Mouse (Mus musculus) large intestine, adult 2 months (tissue): ENCODE data around the gene Inpp5k. TPM values are rescaled to one million over a fixed set of nuclear protein-coding genes. Genes with fewer than 3 reads are reported as not detected.

Experiments
- DNase-seq: peaks from one replicate; pipeline ENCODE4 v3.0.0-alpha.2; 2012; ENCODE audit warnings: low read depth, low spot score
- WGBS: fragments of 180-500 bp; shearing (Covaris S2); methylation state at CpG from one replicate; pipeline ENCODE4 v1.1.7; 2018; 5-methylcytosine and 5-hydroxymethylcytosine counted together
- polyA plus RNA-seq: library from polyadenylated mRNA; depleted of rRNA; stranded (reverse); fragments of >200 nt; gene quantifications from 2 replicates; pipeline ENCODE4 v1.2.3, GENCODE M21; 2012

Inpp5k gene
- polyA plus RNA-seq, 1 experiment = 28.0 TPM

GRCm38 (mm10) chr11:75615556-75615955 is 15.2 kb upstream of the Inpp5k start:
- WGBS = 67% methylated on average over 2 of the region's 2 CpGs
- DNase-seq = no peak

DNA sequence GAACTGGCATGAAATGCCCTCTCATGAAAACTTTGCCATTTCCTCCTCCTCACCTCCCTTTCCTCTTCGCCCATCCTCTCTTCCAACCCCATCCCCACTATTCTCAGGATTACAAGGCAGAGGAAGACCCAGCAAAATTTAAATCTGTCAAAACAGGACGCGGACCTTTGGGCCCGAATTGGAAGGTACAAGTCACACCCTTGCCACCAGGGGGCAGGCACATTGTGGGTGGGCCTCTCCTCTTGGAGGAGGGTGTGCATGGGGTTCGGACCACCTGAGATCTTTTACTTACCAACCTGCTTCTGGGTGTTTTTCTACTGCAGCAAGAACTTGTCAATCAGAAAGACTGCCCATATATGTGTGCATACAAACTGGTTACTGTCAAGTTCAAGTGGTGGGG is 11.7 kb upstream of the Inpp5k start:
- WGBS = 77% methylated on average over 5 of the region's 5 CpGs
- DNase-seq = no peak

GRCm38 (mm10) chr11:75620136-75620780 is 10.5 kb upstream of the Inpp5k start:
- no peak for DNase-seq
- WGBS = 65% methylated on average over 12 of the region's 12 CpGs

DNA sequence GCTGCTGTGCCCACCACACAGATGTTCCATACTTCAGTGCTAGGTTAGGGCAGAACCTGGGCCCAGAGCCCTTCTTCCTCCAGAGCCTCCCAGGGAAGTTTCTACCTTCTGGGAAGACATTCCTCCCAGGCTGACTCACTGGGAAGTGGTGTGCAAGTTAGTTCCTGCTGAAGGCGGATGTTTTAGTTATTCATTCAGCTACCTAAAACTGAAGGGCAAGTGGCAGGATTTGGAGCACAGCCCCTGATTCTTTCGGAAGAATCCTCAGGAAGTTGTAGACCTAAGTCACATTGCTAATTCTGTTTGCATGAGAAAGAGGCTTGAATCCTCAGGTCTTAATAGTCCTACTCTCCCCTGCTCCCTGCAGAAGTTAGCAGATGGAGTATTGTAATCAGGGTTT is 9.4 kb upstream of the Inpp5k start:
- no peak for DNase-seq
- 77% methylated on average over 2 of the region's 2 CpGs for WGBS

GRCm38 (mm10) chr11:75622588-75623329 is 8.0 kb upstream of the Inpp5k start:
- no peak for DNase-seq
- WGBS = 64% methylated on average over 2 of the region's 2 CpGs

DNA sequence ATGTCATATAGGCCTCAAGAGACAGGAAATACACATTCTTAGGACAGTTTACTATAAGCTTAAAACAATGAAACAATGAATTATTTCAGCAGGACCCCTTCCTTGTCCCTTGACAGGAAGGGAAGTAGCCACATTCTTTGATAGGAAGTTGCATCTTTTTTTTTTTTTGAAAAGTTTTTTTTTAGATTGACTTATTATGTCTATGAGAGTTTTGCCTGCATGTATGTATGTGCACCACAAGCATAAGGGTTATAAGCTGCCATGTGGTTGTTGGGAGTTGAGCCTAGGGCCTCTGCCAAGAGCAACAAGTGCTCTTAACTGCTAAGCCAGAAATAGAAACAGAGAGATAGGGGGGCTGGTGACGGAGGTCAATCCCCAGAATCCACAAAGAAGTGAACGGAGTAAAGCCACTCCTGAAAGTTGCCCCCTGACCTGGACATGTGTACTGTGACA is 6.7 kb upstream of the Inpp5k start:
- WGBS = 66% methylated on average over 2 of the region's 2 CpGs

DNA sequence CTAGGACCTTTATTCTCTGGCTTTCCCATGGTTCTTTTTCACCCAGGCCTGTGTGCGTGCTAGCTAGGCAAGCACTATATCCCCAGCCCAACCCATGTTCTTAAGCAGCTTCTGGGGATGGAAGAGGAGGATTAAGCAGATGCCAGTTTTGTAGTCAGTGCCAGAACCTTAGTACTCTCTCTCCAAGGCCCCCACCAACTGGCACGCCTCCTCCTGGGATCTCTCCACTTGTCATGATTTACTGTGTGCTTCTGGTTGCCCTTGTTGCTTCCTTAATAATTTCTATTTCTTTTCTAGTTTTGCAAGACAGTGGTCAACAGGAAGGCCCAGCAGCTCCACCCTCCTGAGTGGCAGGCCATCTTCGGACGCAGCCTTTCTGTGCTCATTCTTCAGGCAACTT is 5.0 kb upstream of the Inpp5k start:
- no peak for DNase-seq
- 81% methylated on average over 4 of the region's 4 CpGs for whole genome bisulfite sequencing

More for the DNA sequence above, 6.7 kb upstream of the Inpp5k start:
- DNase-seq = no peak

- no peak for DNase-seq
- WGBS = 3% methylated on average over 5 of the region's 5 CpGs
Measured at GRCm38 (mm10) chr11:75630098-75630497, 690 bp upstream of the Inpp5k start.

GRCm38 (mm10) chr11:75631561-75632225 is 905 bp downstream of the Inpp5k start:
- WGBS = 10% methylated on average over 13 of the region's 13 CpGs

DNA sequence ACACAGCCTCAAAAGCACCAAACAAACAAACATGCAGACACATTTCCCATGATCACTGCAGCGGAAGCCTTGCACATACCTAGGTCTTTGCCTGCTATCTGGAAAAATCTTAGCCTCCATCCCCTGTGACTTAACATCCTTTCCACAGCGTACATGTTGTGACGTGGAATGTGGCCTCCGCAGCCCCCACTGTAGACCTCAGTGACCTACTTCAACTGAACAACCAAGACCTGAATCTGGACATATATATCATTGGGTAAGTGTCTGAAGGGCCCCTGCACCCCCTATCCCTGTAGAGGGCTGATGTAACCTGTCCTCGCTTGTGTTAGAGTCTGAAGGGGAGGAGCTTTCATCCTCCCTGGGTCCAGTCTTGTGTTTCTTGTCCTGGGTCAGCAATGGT is 2.1 kb downstream of the Inpp5k start:
- 95% methylated on average over 5 of the region's 5 CpGs for WGBS
- DNase-seq = no peak

More at GRCm38 (mm10) chr11:75631561-75632225, 905 bp downstream of the Inpp5k start:
- no peak for DNase-seq

GRCm38 (mm10) chr11:75634801-75635200 is 4.0 kb downstream of the Inpp5k start:
- WGBS = 41% methylated on average over 3 of the region's 3 CpGs
- no peak for DNase-seq

DNA sequence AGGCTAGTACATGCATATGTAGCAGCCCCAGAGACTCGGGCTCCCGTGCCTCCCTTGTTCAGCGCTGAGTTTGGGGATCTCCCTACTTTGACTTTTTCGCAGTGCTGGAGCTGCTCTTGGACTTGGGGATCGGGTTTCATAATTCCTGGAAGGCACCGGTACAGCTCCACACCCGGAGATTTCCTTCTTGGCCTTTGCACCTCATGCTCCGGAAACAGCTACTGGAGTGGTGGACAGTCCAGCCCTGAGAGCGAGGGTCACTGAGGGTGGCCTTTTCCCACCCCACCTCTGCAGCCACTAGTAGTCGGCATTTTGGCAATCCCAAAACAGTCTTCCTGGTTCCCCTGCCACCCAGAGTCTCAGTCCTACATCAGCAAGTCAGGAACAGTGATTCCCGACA is 4.5 kb downstream of the Inpp5k start:
- WGBS = 69% methylated on average over 11 of the region's 11 CpGs
- DNase-seq = no peak

DNA sequence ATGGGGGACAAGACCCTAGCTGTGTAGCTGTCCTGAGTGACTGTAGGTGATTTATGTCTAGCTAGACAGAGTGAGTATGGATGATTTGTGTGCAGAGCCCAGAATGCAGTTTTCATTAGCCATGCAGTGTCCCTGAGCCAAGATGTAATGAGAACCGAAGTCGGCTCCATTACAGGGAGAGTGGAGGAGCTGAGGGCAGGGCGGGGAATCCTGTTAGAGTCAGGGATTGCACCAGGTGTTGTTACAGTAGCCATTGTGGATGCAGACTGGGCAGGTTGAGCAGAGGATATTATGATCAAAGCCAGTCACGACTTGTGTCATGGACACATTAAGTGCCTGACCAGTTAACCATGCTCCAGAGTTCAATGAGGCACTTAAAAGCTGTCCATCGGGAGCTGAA is 12.5 kb downstream of the Inpp5k start:
- DNase-seq = no peak
- 74% methylated on average over 5 of the region's 5 CpGs for WGBS

GRCm38 (mm10) chr11:75644684-75645083 is 13.9 kb downstream of the Inpp5k start:
- no peak for DNase-seq
- 75% methylated on average over 9 of the region's 9 CpGs for WGBS

DNA sequence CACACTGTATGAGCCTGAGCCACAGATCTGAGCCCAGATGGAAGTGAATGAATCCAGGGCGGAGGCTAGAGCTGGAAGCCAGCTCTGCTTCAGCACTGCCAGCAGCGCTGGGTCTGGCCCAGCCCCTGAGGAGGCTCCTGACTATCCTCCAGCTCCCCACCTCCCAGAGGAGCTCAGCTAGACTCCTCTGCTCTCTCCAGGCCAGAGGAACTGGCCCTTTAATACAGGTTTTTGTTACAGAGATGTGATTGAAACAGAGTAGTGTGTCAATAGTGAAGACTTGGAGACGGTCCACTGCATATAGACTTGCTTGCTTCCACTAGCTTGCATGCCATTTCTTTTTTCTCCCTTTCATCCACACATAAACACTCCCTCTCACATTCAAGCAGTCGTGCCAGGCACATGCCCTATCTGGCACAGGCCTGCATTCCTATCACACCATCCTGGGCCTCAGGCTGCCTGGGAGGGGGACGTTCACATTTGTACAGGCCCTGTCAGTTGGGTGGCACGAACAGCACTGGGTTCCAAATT is 17.0 kb downstream of the Inpp5k start:
- WGBS = 61% methylated on average over 6 of the region's 6 CpGs
- no peak for DNase-seq

DNA sequence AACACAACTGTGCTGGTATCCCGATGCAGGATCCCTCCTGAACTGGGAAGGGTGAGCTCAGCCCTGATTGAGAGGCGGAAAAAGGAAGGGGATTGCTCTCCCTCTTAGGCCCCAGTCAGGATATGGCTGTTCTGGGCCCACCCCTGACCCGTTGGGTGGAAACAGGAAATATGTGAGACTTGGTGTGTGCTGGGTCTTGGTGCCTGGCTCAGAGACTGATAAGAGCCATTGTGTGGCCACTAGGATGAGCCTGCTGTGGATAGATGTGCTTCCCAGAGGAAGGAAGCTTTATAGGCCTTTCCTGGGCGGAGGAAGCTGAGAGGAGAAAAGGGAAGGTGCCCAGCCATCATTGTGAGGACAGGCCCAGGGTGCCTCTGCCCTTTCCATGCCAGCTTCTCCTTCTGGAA is 18.4 kb downstream of the Inpp5k start:
- DNase-seq = no peak
- WGBS = 65% methylated on average over 4 of the region's 4 CpGs

GRCm38 (mm10) chr11:75650311-75650710 is 19.5 kb downstream of the Inpp5k start, which contains the start of gene Myo1c:
Gene Myo1c (plus strand): TSS chr11:75650504.
- no peak for DNase-seq
- 78% methylated on average over 7 of the region's 7 CpGs for WGBS

DNA sequence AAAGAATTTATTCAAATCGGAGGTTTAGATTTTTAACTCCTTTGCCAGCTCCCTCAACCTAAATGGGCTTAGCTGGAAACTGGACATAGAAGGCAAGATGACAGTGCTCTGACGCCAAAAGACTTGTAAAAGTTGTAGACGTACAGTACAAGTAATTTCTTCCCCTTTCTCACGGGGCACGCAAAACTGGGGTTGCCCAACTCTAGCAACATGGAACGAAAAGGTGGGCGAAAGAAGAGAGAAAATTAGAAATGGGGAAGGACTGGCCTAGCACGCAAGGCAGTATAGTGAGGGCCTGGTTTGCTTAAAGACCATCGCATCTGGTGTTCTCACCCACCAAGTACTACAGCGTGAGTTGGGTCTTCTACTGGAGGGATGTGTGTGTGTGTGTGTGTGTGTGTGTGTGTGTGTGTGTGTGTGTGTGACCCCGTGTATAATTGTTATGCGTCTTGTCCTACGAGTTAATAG is 20.2 kb downstream of the Inpp5k start:
- WGBS = 42% methylated on average over 13 of the region's 13 CpGs
- no peak for DNase-seq

DNA sequence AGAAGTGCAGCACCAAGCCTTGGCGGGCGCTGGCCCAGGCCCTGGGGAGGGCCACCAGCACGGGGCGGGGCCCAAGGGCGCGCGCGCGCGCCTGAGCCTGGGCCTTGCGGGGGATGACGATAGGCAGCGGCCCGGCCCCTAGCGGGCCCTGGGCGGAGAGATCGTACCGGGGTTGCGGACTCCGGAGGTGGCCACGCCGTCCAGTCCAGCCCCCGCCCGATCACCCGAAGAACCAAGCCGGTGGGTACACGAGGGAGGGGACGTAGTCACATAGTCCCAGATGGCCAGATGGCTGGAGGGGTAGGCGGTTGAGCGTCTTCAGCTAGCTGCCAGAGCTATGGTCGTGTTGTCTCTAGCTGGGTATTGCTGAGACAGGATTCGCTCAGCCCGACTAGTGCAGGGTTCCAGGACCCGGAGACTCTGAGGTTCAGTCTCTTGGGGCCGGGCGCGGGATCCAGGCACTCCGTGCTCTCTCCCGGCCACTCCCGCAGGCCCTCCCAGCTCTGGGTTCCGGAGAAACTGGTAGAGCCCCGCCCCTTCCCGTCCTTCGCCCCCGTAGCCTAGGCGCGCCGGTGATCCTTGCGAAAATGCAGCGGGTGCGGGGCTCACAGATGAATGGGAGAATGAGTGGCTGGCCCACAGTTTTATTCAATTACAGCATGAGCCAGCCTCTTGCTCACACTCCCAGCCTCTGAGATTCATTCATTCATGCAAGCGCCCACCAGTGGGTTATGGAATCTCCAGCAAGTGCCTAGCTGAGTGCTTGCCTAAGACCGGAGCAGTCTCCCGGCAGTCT is 20.8 kb downstream of the Inpp5k start:
- under 1% methylated on average over 54 of the region's 54 CpGs for WGBS
- DNase-seq = no peak
